Mouse (Mus musculus): ENCODE data around the gene Map9.
"Not testable (repeated sequence)": the region's sequence is repeated elsewhere in the genome, so short reads cannot be mapped to it uniquely, and the experiment has no call there.

The Map9 gene

GRCm38 (mm10) chr3:82357797-82358524 is at the start of gene Map9:
TSS of gene Map9 (plus strand) at chr3:82358044.
- DNase-seq (ENCODE audit: low read depth, low spot score), result peak; percentile 98

DNA sequence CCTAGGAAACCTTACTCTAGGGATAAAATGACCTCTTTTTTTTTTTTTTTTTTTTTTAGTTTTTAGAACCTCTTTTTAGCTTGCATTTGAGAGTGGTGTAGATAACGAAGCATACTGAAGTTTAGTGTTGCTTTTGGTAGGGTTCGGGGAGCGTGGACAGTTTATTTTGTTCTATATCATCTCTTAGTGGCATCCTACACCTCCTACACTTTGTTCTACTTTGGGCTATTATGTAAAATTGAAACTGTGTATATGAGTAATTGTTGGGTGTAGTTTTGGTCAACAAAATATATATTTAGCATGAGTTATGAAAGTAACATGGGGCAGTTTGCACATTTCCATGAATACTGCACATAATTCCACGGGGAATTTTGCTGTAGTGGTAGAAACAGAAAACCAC is 42.1 kb upstream of the Map9 start:
- no peak for DNase-seq (ENCODE audit: low read depth, low spot score)

DNA sequence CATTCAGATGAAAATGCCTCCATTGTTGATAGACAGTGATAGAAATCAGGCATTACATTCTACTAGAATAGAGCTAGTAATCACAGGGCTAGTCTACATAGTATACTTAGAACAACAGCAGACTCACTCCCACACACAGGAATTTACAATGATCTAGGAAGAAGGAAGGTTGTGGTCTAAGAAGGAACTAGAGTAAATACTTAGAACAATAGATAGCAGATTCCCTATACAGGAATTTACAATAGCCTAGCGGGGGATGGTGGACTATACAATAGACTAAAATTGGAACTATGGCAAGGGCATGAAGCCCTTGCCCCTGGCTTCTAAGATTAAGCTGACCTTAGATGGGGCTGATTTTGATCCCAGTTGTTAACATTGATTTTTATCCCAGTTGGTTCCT is 31.1 kb upstream of the Map9 start:
- DNase-seq (ENCODE audit: low read depth, low spot score), result not testable (repeated sequence)

DNA sequence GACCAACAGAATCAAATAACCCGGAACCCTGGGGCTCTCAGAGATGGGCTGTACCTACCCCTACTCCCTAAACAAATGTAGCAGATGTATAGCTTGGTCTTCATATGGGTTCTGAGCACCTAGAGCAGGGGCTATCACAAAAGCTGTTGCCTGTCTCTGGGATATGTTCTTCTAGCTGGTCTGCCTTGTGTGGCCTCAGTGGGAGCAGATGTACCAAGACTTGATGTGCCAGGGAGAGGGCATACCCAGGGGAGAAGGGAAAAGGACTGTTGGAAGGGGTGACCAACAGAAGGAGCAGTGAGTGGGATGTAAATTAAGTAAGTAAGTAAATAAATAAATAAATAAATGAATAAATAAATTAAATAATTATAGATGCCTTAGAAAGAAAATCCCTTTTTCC is 25.8 kb upstream of the Map9 start:
- DNase-seq (ENCODE audit: low read depth, low spot score), result no peak

- DNase-seq (ENCODE audit: low read depth, low spot score), result no peak
Measured at GRCm38 (mm10) chr3:82332536-82332935, 25.3 kb upstream of the Map9 start.

DNA sequence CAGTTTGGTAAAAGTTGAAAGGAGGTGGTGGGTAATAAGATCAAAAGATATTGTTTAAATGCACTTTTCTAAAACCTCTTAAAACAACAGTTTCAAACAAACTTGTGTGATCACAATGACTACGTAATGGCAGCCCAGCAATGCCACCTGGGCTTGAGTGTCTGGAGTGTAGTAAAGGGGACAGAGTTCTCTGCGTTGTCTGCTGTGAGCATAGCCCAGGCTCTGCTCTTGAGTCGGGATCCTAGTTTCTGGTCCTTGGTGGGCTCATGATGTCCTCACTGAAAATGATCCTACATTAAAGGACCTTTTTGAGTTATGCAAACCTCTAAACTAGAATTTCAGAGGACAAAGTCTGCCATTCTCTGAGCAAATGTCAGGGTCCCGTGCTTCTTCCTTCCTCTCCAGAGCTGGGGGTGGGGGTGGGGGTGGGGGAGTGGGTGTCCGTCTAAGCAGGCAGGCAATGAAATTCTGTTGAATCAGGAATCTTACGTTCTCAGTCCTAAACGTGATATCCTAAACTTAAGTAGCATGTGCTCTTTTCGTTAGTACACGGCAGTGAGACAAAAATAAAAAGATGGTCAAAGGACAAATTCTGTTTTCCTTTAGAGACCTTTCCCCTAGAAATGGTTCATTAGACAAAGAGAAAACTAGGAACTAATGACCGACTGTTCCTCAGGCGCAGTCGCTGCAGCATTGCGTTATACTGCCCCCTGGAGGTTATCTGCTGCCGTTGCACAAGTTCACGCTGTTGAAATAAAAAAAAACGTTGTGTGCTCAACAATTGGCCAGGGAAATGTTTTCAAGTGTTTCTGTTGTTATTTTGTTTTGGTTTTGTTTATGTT is 24.5 kb upstream of the Map9 start:
- peak; percentile 71 for DNase-seq (ENCODE audit: low read depth, low spot score)

- DNase-seq (ENCODE audit: low read depth, low spot score), result peak; percentile 19
Measured at GRCm38 (mm10) chr3:82340111-82340510, 17.7 kb upstream of the Map9 start.

- no peak for DNase-seq (ENCODE audit: low read depth, low spot score)
Measured at GRCm38 (mm10) chr3:82348277-82348860, 9.5 kb upstream of the Map9 start.

DNA sequence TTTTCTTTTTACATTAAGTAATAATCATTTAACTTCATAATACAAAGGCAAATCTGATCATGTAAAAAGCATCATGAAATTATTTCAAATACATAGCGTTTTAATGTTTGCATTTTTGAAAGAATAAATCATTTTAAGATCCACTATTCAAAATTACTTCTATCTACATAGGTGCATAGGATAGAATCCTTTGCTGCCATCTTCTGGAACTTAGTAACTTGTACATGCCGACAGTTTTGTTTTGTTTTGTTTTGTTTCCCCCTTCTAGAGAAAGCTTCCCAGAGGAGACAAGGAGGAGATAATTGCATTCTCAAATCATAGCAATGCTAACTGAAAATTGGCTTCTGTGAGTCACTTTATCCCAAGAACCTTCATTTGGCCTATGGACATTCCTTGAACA is 7.5 kb upstream of the Map9 start:
- DNase-seq (ENCODE audit: low read depth, low spot score), result no peak

- no peak for DNase-seq (ENCODE audit: low read depth, low spot score)
Measured at GRCm38 (mm10) chr3:82357340-82357739, 504 bp upstream of the Map9 start.

DNA sequence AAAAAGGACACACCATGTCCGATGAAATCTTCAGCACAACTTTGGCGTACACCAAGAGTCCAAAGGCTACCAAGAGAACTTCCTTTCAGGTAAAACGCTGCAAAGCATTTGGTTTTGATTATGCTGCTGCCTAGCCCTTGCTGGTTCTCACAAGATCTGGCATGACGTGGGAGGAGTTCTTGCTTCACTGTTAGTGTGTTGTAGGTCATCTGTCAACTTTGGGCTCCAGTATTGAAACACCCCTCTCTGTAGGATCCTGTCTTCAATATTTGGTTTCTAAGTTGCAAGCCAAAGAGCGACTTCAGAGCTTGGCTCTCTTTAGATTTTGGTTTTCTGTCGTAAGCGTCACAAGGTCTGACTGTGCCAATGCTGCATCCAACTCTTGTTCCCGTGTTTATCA is 1.2 kb downstream of the Map9 start:
- no peak for DNase-seq (ENCODE audit: low read depth, low spot score)

DNA sequence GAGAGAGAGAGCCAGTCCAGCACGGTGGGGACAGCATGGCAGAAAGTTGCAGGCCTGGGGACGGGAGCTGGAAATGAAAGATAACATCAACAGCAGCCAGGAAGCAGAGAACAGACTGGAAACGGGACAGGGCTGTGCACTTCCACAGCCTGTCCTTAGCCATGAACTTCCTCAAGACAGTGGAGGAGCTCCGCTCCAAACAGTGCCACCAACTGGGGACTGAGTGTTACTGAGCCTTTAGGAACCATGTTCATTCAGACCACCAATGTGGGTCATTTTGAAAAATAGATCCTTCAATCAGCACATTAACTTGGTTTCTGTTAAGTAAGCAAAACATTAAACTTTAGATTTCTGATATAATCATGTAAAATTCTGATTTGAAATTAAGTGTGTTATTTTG is 4.6 kb downstream of the Map9 start:
- no peak for DNase-seq (ENCODE audit: low read depth, low spot score)

- no peak for DNase-seq (ENCODE audit: low read depth, low spot score)
Measured at GRCm38 (mm10) chr3:82364505-82364904, 6.7 kb downstream of the Map9 start.

DNA sequence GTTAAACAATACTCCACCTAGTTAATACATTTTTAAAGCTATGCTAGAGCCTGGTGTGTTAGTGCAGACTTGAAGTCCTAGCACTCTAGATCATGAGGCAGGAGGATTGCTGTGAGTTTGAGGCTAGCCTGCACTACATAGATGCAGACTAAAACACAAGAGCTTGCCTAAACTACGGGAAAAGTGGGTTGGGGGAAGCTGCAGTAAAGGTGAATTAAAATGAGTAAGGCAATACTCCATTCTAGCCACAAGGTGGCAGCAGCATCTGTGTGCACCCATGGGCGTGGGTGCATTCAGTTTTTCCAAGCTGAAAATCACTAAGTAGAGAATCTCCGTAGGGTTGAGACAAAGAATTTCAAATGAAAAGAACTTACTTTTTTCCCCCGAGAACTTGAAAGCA is 7.1 kb downstream of the Map9 start:
- peak; percentile 50 for DNase-seq (ENCODE audit: low read depth, low spot score)

DNA sequence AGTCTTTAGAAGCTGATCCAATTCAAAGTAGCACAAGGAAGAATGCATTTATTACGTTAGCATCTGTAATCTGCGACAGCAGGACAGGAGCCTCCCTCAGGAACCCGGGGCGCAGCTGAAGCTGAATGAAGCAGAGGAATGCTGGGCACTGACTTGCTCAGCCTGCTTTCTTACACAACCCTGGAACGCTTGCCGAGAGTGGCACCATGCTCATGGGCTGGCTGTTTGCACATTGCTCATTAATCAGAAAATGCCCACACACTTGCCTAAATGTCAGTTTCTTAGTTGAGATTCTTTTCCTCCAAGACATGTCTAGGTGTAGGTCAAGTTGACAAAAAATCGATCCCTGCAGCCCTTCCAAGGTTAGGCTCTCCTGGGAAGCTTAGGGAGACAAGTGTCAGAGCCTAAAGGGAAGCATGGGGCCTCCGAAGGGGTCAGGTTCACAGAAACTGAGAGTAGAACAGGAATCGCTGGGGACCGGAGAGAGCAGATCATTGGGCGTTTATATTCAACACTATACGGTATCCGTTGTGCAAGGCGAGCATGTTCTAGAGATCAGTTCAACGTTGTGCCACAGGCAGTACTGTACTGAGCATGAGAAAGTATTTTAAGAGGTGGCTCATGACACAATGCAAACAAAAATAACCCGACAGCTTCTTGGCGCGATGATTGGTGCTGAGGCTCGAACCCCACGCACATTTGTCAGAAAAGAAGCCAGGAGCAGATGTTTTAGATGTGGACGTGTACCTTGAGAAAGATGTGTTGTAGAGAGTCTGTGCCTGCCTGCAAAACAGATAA is 11.4 kb downstream of the Map9 start:
- no peak for DNase-seq (ENCODE audit: low read depth, low spot score)

- no peak for DNase-seq (ENCODE audit: low read depth, low spot score)
Measured at GRCm38 (mm10) chr3:82370439-82371011, 12.7 kb downstream of the Map9 start.

DNA sequence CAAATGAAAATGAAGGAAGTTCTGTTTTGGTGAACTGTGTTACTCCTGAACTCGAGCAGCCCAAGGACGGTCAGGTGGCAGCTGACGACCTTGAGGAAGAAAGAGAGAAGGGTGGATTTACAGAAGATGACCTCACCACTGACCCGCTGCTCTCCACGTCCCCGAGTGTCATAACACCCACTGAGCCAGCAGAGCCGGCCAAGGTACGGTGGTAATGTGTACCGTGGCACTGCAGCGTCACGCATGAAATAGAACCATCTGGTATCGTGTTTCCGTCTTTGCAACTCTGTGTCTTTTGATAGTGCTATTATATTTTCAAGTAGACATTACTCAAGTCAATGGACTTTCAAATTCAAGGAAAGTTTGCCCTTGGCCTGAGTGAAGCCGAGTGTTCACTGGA is 19.1 kb downstream of the Map9 start:
- DNase-seq (ENCODE audit: low read depth, low spot score), result no peak

- DNase-seq (ENCODE audit: low read depth, low spot score), result no peak
Measured at GRCm38 (mm10) chr3:82382325-82382724, 24.5 kb downstream of the Map9 start.

- no peak for DNase-seq (ENCODE audit: low read depth, low spot score)
Measured at GRCm38 (mm10) chr3:82385091-82385490, 27.2 kb downstream of the Map9 start.

DNA sequence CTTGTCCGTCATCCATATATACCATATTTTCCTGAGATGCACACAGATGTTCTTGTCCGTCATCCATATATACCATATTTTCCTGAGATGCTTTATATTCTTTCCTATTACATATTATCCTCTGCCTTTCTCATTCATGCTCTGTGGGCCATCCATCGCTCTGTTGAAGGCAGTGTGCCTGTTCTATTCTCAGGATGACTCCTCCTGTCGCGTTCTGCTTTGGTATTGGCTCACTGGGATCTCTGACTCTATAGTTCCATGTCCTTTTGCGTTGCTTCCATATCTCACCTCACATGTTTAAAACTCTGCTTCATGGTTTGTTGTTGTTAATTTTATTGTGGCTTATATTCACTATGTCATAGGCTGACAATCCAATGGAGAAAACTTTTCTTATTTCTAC is 48.0 kb downstream of the Map9 start:
- DNase-seq (ENCODE audit: low read depth, low spot score), result no peak

GRCm38 (mm10) chr3:82406336-82406735 is 48.5 kb downstream of the Map9 start:
- DNase-seq (ENCODE audit: low read depth, low spot score), result no peak

DNA sequence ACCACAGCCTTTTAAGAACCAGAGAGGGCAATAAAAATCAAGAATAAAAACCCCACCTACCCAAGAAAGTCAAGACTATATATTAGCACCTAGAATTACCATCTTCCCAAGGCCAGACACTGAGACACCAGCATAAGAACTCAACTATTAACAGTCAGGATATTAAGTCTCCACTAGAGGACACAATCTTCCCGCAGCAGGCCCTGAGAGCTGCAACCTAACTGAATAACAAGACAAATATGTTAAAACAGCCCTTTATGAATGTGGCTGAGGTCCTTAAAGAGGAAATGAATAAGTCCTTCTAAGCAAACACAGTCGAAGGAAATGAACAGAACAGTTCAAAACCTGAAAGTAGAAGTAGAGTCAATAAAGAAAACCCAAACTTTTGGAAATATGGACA is 49.6 kb downstream of the Map9 start:
- DNase-seq (ENCODE audit: low read depth, low spot score), result no peak
